Mouse (Mus musculus) CH12.LX (cell line): ENCODE measurements around the gene Vamp2. TPM values are rescaled to one million over a fixed set of nuclear protein-coding genes. Genes with fewer than 3 reads are reported as not detected.

Experiments used
- DNase-seq: peaks from one replicate; pipeline ENCODE4 v3.0.0-alpha.2; 2013; ENCODE audit errors: extremely low read depth
- H3K27ac ChIP-seq: 2 replicates; pipeline ENCODE4 v1.5.1; 2012; ENCODE audit warnings: low read depth, mild to moderate bottlenecking, control low read depth, moderate library complexity; ENCODE audit not compliant: insufficient read depth
- H3K27me3 ChIP-seq: replicated peaks from 2 replicates; pipeline ENCODE3; 2012; ENCODE audit warnings: inconsistent platforms
- H3K36me3 ChIP-seq, 2 experiments: replicated peaks in 1 of 2; 2 replicates each; pipeline versions ENCODE3 to v1.6.1; 2012; ENCODE audit warnings: inconsistent platforms in 1 of 2, low read length in 1 of 2, mild to moderate bottlenecking in 1 of 2, mixed read lengths in 1 of 2, moderate library complexity in 1 of 2; ENCODE audit not compliant: control insufficient read depth in 1 of 2, insufficient read depth in 1 of 2
- H3K4me1 ChIP-seq, 2 experiments: 2 replicates each; pipeline ENCODE4 v1.6.1; 2012; ENCODE audit warnings: inconsistent platforms in 1 of 2, moderate library complexity in 1 of 2; ENCODE audit not compliant: insufficient read depth in 2 of 2, control insufficient read depth in 1 of 2
- H3K4me2 ChIP-seq: 2 replicates; pipeline ENCODE4 v1.6.1; 2012; ENCODE audit warnings: low read depth, mild to moderate bottlenecking, control low read depth; ENCODE audit not compliant: poor library complexity, insufficient read depth, severe bottlenecking
- H3K4me3 ChIP-seq, 3 experiments: fragments of 150-350 bp in 1 of 3; sonication (generic) in 1 of 3; replicated peaks in 1 of 3; 2 replicates each; pipeline versions ENCODE3 to v1.5.1; 2011 to 2012; ENCODE audit warnings: low read depth in 2 of 3, low read length in 2 of 3, mild to moderate bottlenecking in 2 of 3, moderate library complexity in 2 of 3, control low read depth in 1 of 3, improper control_type of control experiment in 1 of 3, inconsistent platforms in 1 of 3, mixed read lengths in 1 of 3; ENCODE audit not compliant: poor library complexity in 1 of 3
- H3K79me2 ChIP-seq: replicated peaks from 2 replicates; pipeline ENCODE4 v1.6.1; 2012; ENCODE audit warnings: mild to moderate bottlenecking, moderate library complexity; ENCODE audit not compliant: control insufficient read depth, poor library complexity, insufficient read depth, severe bottlenecking; ENCODE audit errors: extremely low read depth
- H3K9ac ChIP-seq: 2 replicates; pipeline ENCODE4 v1.6.1; 2012; ENCODE audit warnings: low read depth, mild to moderate bottlenecking, control low read depth, moderate library complexity; ENCODE audit not compliant: insufficient read depth
- H3K9me3 ChIP-seq: replicated peaks from 2 replicates; pipeline ENCODE3; 2012; ENCODE audit warnings: low read length, inconsistent platforms, mixed read lengths
- CHD1 ChIP-seq: IDR thresholded peaks from 2 replicates; pipeline ENCODE4 v1.6.1; 2012; ENCODE audit warnings: low read depth, low read length, improper control_type of control experiment, inconsistent platforms
- EP300 ChIP-seq: IDR thresholded peaks from 2 replicates; pipeline ENCODE4 v1.6.1; 2011; ENCODE audit warnings: low read length, improper control_type of control experiment
- GABPA ChIP-seq: IDR thresholded peaks from 2 replicates; pipeline ENCODE4 v1.6.1; 2012; ENCODE audit warnings: low read depth, low read length, improper control_type of control experiment, inconsistent platforms; ENCODE audit not compliant: insufficient replicate concordance
- HCFC1 ChIP-seq: IDR thresholded peaks from 2 replicates; pipeline ENCODE4 v1.6.1; 2012; ENCODE audit warnings: low read depth, mild to moderate bottlenecking, inconsistent platforms, low read length, improper control_type of control experiment
- IRF4 ChIP-seq: IDR thresholded peaks from 2 replicates; pipeline ENCODE4 v1.6.1; 2014; ENCODE audit warnings: low read depth, mild to moderate bottlenecking, inconsistent platforms, low read length, improper control_type of control experiment
- KAT2A ChIP-seq: IDR thresholded peaks from 2 replicates; pipeline ENCODE4 v1.6.1; 2012; ENCODE audit warnings: low read length, improper control_type of control experiment, inconsistent platforms; ENCODE audit not compliant: insufficient replicate concordance
- MAFK ChIP-seq: IDR thresholded peaks from 2 replicates; pipeline ENCODE4 v1.6.1; 2011; ENCODE audit warnings: low read length, improper control_type of control experiment; ENCODE audit not compliant: insufficient replicate concordance
- MEF2A ChIP-seq: IDR thresholded peaks from 2 replicates; pipeline ENCODE4 v1.6.1; 2014; ENCODE audit warnings: low read depth, mild to moderate bottlenecking, inconsistent platforms, low read length, improper control_type of control experiment, borderline replicate concordance
- MXI1 ChIP-seq: IDR thresholded peaks from 2 replicates; pipeline ENCODE4 v1.6.1; 2011; ENCODE audit warnings: mild to moderate bottlenecking, low read depth, low read length, improper control_type of control experiment
- MYC ChIP-seq: IDR thresholded peaks from 2 replicates; pipeline ENCODE4 v1.6.1; 2011; ENCODE audit warnings: low read depth, mild to moderate bottlenecking, improper control_type of control experiment, low read length
- NELFE ChIP-seq: IDR thresholded peaks from 2 replicates; pipeline ENCODE4 v1.6.1; 2011; ENCODE audit warnings: low read depth, low read length, improper control_type of control experiment
- NRF1 ChIP-seq: IDR thresholded peaks from 2 replicates; pipeline ENCODE4 v1.6.1; 2014; ENCODE audit warnings: low read depth, mild to moderate bottlenecking, inconsistent platforms, low read length, improper control_type of control experiment, moderate library complexity
- POLR2A ChIP-seq: IDR thresholded peaks from 2 replicates; pipeline ENCODE4 v1.6.1; 2011; ENCODE audit warnings: low read depth, mild to moderate bottlenecking, improper control_type of control experiment, low read length
- POLR2AphosphoS2 ChIP-seq: IDR thresholded peaks from 2 replicates; pipeline ENCODE4 v1.6.1; 2011; ENCODE audit warnings: low read depth, low read length, improper control_type of control experiment
- RAD21 ChIP-seq: IDR thresholded peaks from 2 replicates; pipeline ENCODE4 v1.6.1; 2011; ENCODE audit warnings: low read depth, mild to moderate bottlenecking, low read length, improper control_type of control experiment, moderate library complexity
- SMC3 ChIP-seq: IDR thresholded peaks from 2 replicates; pipeline ENCODE4 v1.6.1; 2011; ENCODE audit warnings: low read depth, low read length, improper control_type of control experiment
- TCF12 ChIP-seq: IDR thresholded peaks from 2 replicates; pipeline ENCODE4 v1.6.1; 2014; ENCODE audit warnings: low read depth, mild to moderate bottlenecking, inconsistent platforms, low read length, improper control_type of control experiment
- UBTF ChIP-seq: IDR thresholded peaks from 2 replicates; pipeline ENCODE4 v1.6.1; 2012; ENCODE audit warnings: low read depth, mild to moderate bottlenecking, inconsistent platforms, low read length, improper control_type of control experiment, moderate library complexity
- USF1 ChIP-seq: IDR thresholded peaks from 2 replicates; pipeline ENCODE4 v1.6.1; 2014; ENCODE audit warnings: low read depth, mild to moderate bottlenecking, inconsistent platforms, low read length, improper control_type of control experiment
- USF2 ChIP-seq: conservative IDR thresholded peaks from 2 replicates; pipeline ENCODE4 v1.6.1; 2011; ENCODE audit warnings: low read depth, low read length, improper control_type of control experiment
- ZKSCAN1 ChIP-seq: IDR thresholded peaks from 2 replicates; pipeline ENCODE4 v1.6.1; 2012; ENCODE audit warnings: low read depth, inconsistent platforms, low read length, improper control_type of control experiment, borderline replicate concordance
- ZNF384 ChIP-seq: IDR thresholded peaks from 2 replicates; pipeline ENCODE4 v1.6.1; 2012; ENCODE audit warnings: low read depth, low read length, improper control_type of control experiment, inconsistent platforms
- dilution Hi-C: fragments of 300-500 bp; cut with MboI; formaldehyde crosslinking; loops from 2 replicates; pipeline ENCODE4 v1.14.3; 2020; ENCODE audit warnings: low sequenced_read_pairs; ENCODE audit not compliant: extremely low pct_unique_long_range_greater_than_20kb, extremely low pct_ligation_motif_present
- in situ Hi-C: fragments of 300-500 bp; cut with MboI; formaldehyde crosslinking; loops from 3 replicates; pipeline ENCODE4 v1.14.3; 2019; ENCODE audit warnings: low sequenced_read_pairs, low pct_ligation_motif_present, low pct_unique_long_range_greater_than_20kb, mixed read lengths
- polyA plus RNA-seq: library from polyadenylated mRNA; unstranded; fragments of >175 nt; gene quantifications from 2 replicates; pipeline ENCODE4 v1.2.1, GENCODE M21; 2012; ENCODE audit warnings: low read depth; ENCODE audit not compliant: insufficient read length
- total RNA-seq, 2 experiments: library from RNA; depleted of rRNA; stranded (reverse); fragments of 300-350 nt in 1 of 2; fragments of >200 nt in 1 of 2; gene quantifications; 2 replicates each; pipeline ENCODE4 v1.2.3; 2012 to 2014

The Vamp2 gene
- total and polyA plus RNA-seq, 3 experiments = 1.3 to 26.0 (median 8.2) TPM

DNA sequence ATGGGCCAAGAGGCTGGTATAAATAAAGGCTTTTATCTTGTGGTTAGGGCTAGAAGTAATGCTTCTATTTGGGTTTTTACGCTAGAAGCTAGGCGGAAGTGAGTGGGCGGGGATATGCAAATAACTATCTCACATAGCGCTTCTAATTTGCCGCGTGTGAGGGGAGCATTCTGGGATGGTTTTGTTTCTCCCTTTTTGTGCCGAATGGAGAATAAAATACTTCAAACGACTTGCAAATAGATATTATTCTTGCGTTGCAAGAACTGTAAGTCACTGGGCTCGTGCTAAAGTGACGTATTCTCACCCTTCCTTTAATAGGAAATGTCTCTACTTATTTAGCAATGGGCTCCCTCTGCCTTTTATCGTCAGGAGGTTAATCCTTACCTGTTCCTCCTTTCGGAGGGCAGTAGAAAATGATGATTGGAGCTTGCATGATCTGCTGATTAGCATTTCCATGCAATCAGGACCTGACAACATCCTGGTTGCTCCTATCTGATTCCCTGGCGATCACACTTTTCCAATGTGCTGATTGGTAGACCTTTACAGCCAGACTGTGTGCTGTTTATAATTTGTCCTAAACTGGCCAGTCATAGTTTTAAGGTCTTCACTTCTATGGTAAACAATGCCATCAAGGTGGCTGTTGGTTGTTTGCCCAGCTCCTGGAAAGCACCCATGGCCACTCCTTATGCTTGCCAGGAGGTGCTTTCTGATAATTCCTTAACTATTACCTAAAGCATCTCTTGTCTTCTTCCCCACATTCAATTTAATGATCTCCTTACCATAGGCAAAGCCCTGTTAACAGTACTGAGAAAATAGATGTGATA is 15.0 kb upstream of the Vamp2 start (continued):
- peak; percentile 95 for TF ChIP-seq MYC
- peak; percentile 76 for TF ChIP-seq ZNF384
- TF ChIP-seq HCFC1 = peak; percentile 82
- TF ChIP-seq SMC3 = peak; percentile 28; the same call in 1 of the 2 replicates
- TF ChIP-seq RAD21 = no peak
- TF ChIP-seq POLR2A = peak; percentile 100
- TF ChIP-seq IRF4 = peak; percentile 86
- peak; percentile 100 for TF ChIP-seq POLR2AphosphoS2

DNA sequence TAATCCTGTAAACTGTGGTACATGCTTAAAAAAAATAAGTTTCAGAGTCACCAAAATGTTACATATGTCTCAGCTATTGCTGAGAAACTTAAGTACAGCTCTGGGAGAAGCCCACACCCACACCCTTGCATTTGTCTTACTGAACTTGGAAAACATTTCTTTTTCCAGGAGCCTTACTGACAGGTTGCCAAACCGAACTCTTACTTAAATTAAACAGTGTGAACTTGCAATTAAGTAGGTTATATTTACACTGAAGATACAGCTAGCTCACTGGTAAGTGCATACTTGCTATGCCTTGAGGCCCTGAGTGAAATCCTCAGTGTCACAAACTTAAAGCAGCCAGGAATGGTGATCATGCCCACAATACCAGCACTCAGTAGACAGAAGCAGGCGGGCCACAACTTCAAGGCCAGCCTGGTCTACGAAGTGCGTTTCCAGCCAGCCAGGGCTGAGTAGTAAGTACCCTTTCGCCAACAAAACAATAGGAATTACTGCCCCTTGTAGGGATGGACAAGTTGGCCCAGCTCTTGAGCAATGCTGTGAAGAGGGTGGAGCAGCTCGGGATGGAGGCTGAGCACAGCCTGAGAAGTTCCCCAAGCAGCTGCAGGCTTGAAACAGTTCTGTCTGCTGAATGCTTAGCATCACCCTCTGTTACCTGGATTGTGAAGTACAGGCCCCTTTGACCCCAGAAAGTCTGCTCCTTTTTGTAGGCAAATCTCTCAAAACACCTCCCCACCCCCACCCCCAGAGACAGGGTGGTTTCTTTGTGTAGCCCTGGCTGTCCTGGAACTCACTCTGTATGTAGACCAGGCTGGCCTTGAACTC is 14.1 kb upstream of the Vamp2 start:
- no peaks in the 10 kb centered on the region for H3K79me2 ChIP-seq
- no peak overlapping the region for H3K4me3 ChIP-seq
- dilution Hi-C loops = no loop called here
- no peak for TF ChIP-seq HCFC1
- no peak for TF ChIP-seq USF2
- no peak for TF ChIP-seq MAFK
- no peak for TF ChIP-seq NRF1
- no peak for TF ChIP-seq POLR2A
- no peak for TF ChIP-seq ZKSCAN1
- TF ChIP-seq POLR2AphosphoS2 = no peak
- TF ChIP-seq KAT2A = no peak
- TF ChIP-seq GABPA = no peak
- TF ChIP-seq CHD1 = no peak
- no peak for TF ChIP-seq RAD21
- no peak for TF ChIP-seq MEF2A
- no peak for TF ChIP-seq USF1
- no peak for TF ChIP-seq UBTF
- TF ChIP-seq MXI1 = no peak
- TF ChIP-seq EP300 = no peak
- TF ChIP-seq TCF12 = no peak
- TF ChIP-seq NELFE = no peak
- in situ Hi-C loops = no loop called here
- H3K4me1 ChIP-seq = peaks cover 21 to 62% of the 10 kb centered on the region in 2 experiments
- DNase-seq = no peak
- H3K4me2 ChIP-seq = peak overlapping the region; percentile 3; the same call in 1 of the 2 replicates
- no peaks in the 10 kb centered on the region for H3K9me3 ChIP-seq
- no peak overlapping the region for H3K9ac ChIP-seq
- H3K27ac ChIP-seq = peak overlapping the region; percentile 47
- H3K27me3 ChIP-seq = peaks cover 2% of the 10 kb centered on the region
- H3K36me3 ChIP-seq = no peaks in the 10 kb centered on the region
